Mouse (Mus musculus) lung, embryonic 14.5 days (tissue): ENCODE results near the gene Tcerg1l. TPM values are rescaled to one million over a fixed set of nuclear protein-coding genes. Genes with fewer than 3 reads are reported as not detected.

Experiments used
- ATAC-seq: fragments of 200-750 bp; cut with Nextera tagmentation; 2 replicates; pipeline ENCODE4 v1.8.0; 2017; ENCODE audit warnings: mild to moderate bottlenecking, moderate TSS enrichment, moderate library complexity; ENCODE audit not compliant: insufficient read depth
- DNase-seq: peaks from one replicate; pipeline ENCODE4 v3.0.0-alpha.2; 2015
- H3K27ac ChIP-seq: fragments of 300-500 bp; sonication (generic); 2 replicates; pipeline ENCODE4 v1.5.1; 2014; ENCODE audit warnings: low read depth, mild to moderate bottlenecking, moderate library complexity
- H3K27me3 ChIP-seq: fragments of 300-500 bp; sonication (generic); 2 replicates; pipeline ENCODE4 v1.6.1; 2014; ENCODE audit warnings: low read length, control low read depth; ENCODE audit not compliant: insufficient read depth
- H3K36me3 ChIP-seq: fragments of 300-500 bp; sonication (generic); 2 replicates; pipeline ENCODE4 v1.6.1; 2014; ENCODE audit warnings: control low read depth; ENCODE audit not compliant: insufficient read depth
- H3K4me1 ChIP-seq: fragments of 300-500 bp; sonication (generic); 2 replicates; pipeline ENCODE4 v1.6.1; 2014; ENCODE audit warnings: antibody characterized with exemption, control low read depth; ENCODE audit not compliant: insufficient read depth
- H3K4me2 ChIP-seq: fragments of 300-500 bp; sonication (generic); 2 replicates; pipeline ENCODE4 v1.6.1; 2014; ENCODE audit warnings: mild to moderate bottlenecking
- H3K4me3 ChIP-seq: fragments of 300-500 bp; sonication (generic); 2 replicates; pipeline ENCODE4 v1.5.1; 2014; ENCODE audit warnings: low read depth, low read length
- H3K9ac ChIP-seq: fragments of 300-500 bp; sonication (generic); 2 replicates; pipeline ENCODE4 v1.6.1; 2014
- H3K9me3 ChIP-seq: fragments of 300-500 bp; sonication (generic); 2 replicates; pipeline ENCODE4 v1.6.1; 2016; ENCODE audit warnings: low read depth, low read length, control low read depth
- CTCF ChIP-seq: IDR thresholded peaks from 2 replicates; pipeline ENCODE4 v1.5.1; 2016; ENCODE audit warnings: antibody characterized with exemption, low read depth
- WGBS: fragments of 180-500 bp; shearing (Covaris S2); extraction: QIAGEN DNeasy Blood & Tissue Kit; methylation state at CpG from one replicate; pipeline ENCODE4 v1.1.7; 2014; 5-methylcytosine and 5-hydroxymethylcytosine counted together
- polyA plus RNA-seq: library from polyadenylated mRNA; unstranded; fragments of >200 nt; fragmentation: Nextera tagmentation; extraction: Ambion mirVana; gene quantifications from 2 replicates; pipeline ENCODE4 v1.2.1, GENCODE M21; 2014

Tcerg1l gene
- polyA plus RNA-seq, 1 experiment from 2014 or later: 0.88 TPM

DNA sequence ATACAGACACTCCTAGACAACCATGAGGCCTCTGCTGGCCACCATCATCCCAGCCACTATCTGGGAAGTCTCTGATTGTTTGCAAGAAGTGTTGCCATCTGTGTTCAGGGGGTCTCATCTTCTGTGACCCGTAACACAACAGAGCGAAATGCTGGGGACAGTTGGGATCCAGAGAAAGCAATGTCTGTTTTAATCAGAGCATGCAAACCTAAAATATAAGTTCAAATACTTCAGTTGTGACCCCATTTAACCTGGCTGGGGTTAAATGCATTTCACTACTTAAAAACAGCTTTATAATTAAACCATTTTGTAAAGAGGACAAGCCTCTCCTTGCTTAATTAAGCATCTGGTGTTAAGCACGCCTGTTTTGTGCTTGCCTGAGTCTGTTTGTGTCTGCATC lies 66.3 kb downstream of the Tcerg1l start:
- 66% methylated on average over 3 of the region's 3 CpGs for WGBS
- no peaks in the 10 kb centered on the region for H3K27me3 ChIP-seq
- H3K27ac ChIP-seq: no peak overlapping the region
- no peak for TF ChIP-seq CTCF
- no peak for ATAC-seq
- no peaks in the 10 kb centered on the region for H3K36me3 ChIP-seq
- no peaks in the 10 kb centered on the region for H3K9me3 ChIP-seq
- H3K4me1 ChIP-seq: no peaks in the 10 kb centered on the region
- H3K4me2 ChIP-seq: no peak overlapping the region
- no peak overlapping the region for H3K9ac ChIP-seq
- no peak overlapping the region for H3K4me3 ChIP-seq
- DNase-seq: no peak

GRCm38 (mm10) chr7:138328637-138329036 lies 68.9 kb downstream of the Tcerg1l start:
- no peaks in the 10 kb centered on the region for H3K4me1 ChIP-seq
- no peak overlapping the region for H3K4me3 ChIP-seq
- H3K27ac ChIP-seq: no peak overlapping the region
- no peak for DNase-seq
- WGBS: 80% methylated on average over 6 of the region's 6 CpGs
- no peak for TF ChIP-seq CTCF
- H3K4me2 ChIP-seq: no peak overlapping the region
- no peaks in the 10 kb centered on the region for H3K27me3 ChIP-seq
- H3K36me3 ChIP-seq: no peaks in the 10 kb centered on the region
- no peaks in the 10 kb centered on the region for H3K9me3 ChIP-seq
- no peak for ATAC-seq
- no peak overlapping the region for H3K9ac ChIP-seq

GRCm38 (mm10) chr7:138326760-138327159 lies 70.8 kb downstream of the Tcerg1l start:
- Histone ChIP-seq H3K9me3 (no peaks in the 10 kb centered on the region), H3K36me3 (no peaks in the 10 kb centered on the region), H3K4me3 (no peak overlapping the region), H3K9ac (no peak overlapping the region), H3K27me3 (no peaks in the 10 kb centered on the region), H3K4me2 (no peak overlapping the region), H3K4me1 (no peaks in the 10 kb centered on the region), H3K27ac (no peak overlapping the region)
- 67% methylated on average over 3 of the region's 3 CpGs for WGBS
- ATAC-seq (no peak), DNase-seq (no peak)
- no peak for TF ChIP-seq CTCF

- no peak overlapping the region for H3K9ac ChIP-seq
- no peaks in the 10 kb centered on the region for H3K27me3 ChIP-seq
- H3K9me3 ChIP-seq: no peaks in the 10 kb centered on the region
- H3K27ac ChIP-seq: no peak overlapping the region
- DNase-seq: no peak
- H3K4me3 ChIP-seq: no peak overlapping the region
- no peak overlapping the region for H3K4me2 ChIP-seq
- H3K4me1 ChIP-seq: no peaks in the 10 kb centered on the region
- H3K36me3 ChIP-seq: no peaks in the 10 kb centered on the region
- TF ChIP-seq CTCF: no peak
- WGBS: 72% methylated on average over 1 of the region's 1 CpGs
- ATAC-seq: no peak
Observed at GRCm38 (mm10) chr7:138313733-138314132, 83.8 kb downstream of the Tcerg1l start.

DNA sequence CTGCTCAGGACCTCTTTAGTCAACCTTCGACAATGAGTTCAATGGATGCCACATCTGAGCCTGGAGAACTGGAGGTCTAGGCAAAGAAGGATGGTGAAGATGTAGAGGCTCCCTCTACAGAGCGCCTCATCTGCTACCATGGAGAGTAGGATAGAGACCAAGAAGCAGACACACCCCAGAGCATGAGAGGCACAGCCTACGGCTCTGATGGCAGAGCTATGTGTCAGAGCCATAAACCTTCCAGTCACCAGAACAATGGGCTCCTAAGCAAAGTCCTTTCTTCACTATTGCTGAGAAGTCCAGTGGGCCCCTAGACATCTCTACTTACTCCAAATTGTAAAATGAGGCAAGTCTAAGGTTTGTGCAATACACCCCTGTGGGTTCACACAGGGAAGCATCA lies 91.4 kb downstream of the Tcerg1l start:
- Histone ChIP-seq H3K27ac (no peak overlapping the region), H3K27me3 (no peaks in the 10 kb centered on the region), H3K9me3 (no peaks in the 10 kb centered on the region), H3K4me1 (no peaks in the 10 kb centered on the region), H3K4me3 (no peak overlapping the region), H3K4me2 (no peak overlapping the region), H3K36me3 (no peaks in the 10 kb centered on the region), H3K9ac (no peak overlapping the region)
- WGBS: 78% methylated on average over 3 of the region's 3 CpGs
- no peak for TF ChIP-seq CTCF
- DNase-seq: no peak
- no peak for ATAC-seq

GRCm38 (mm10) chr7:138284790-138285189 lies 112.7 kb downstream of the Tcerg1l start:
- H3K27me3 ChIP-seq: no peaks in the 10 kb centered on the region
- ATAC-seq: no peak
- 71% methylated on average over 5 of the region's 5 CpGs for WGBS
- H3K27ac ChIP-seq: no peak overlapping the region
- TF ChIP-seq CTCF: no peak
- H3K4me2 ChIP-seq: no peak overlapping the region
- no peaks in the 10 kb centered on the region for H3K36me3 ChIP-seq
- no peak overlapping the region for H3K4me3 ChIP-seq
- no peaks in the 10 kb centered on the region for H3K4me1 ChIP-seq
- no peaks in the 10 kb centered on the region for H3K9me3 ChIP-seq
- no peak overlapping the region for H3K9ac ChIP-seq
- DNase-seq: no peak

GRCm38 (mm10) chr7:138275263-138275662 lies 122.3 kb downstream of the Tcerg1l start:
- Histone ChIP-seq H3K27ac (no peak overlapping the region), H3K27me3 (no peaks in the 10 kb centered on the region), H3K4me1 (no peaks in the 10 kb centered on the region), H3K9ac (no peak overlapping the region), H3K36me3 (no peaks in the 10 kb centered on the region), H3K4me2 (no peak overlapping the region), H3K9me3 (no peaks in the 10 kb centered on the region), H3K4me3 (no peak overlapping the region)
- 68% methylated on average over 1 of the region's 1 CpGs for WGBS
- no peak for TF ChIP-seq CTCF
- DNase-seq (no peak), ATAC-seq (no peak)

GRCm38 (mm10) chr7:138271328-138271727 lies 126.2 kb downstream of the Tcerg1l start:
- H3K4me2 ChIP-seq: no peak overlapping the region
- no peak for TF ChIP-seq CTCF
- H3K27ac ChIP-seq: no peak overlapping the region
- no peak for ATAC-seq
- WGBS: 53% methylated on average over 7 of the region's 7 CpGs
- H3K9ac ChIP-seq: no peak overlapping the region
- no peak overlapping the region for H3K4me3 ChIP-seq
- H3K36me3 ChIP-seq: no peaks in the 10 kb centered on the region
- H3K4me1 ChIP-seq: no peaks in the 10 kb centered on the region
- H3K27me3 ChIP-seq: no peaks in the 10 kb centered on the region
- DNase-seq: no peak
- H3K9me3 ChIP-seq: no peaks in the 10 kb centered on the region
